Mouse (Mus musculus) frontal cortex, adult (tissue): ENCODE results near the gene St8sia1.

ENCODE experiments used
- ATAC-seq: cut with Nextera tagmentation; 2 replicates; pipeline ENCODE4 v1.9.2; 2017; ENCODE audit warnings: mild to moderate bottlenecking, moderate library complexity, mixed read lengths; ENCODE audit not compliant: low TSS enrichment

The St8sia1 gene

DNA sequence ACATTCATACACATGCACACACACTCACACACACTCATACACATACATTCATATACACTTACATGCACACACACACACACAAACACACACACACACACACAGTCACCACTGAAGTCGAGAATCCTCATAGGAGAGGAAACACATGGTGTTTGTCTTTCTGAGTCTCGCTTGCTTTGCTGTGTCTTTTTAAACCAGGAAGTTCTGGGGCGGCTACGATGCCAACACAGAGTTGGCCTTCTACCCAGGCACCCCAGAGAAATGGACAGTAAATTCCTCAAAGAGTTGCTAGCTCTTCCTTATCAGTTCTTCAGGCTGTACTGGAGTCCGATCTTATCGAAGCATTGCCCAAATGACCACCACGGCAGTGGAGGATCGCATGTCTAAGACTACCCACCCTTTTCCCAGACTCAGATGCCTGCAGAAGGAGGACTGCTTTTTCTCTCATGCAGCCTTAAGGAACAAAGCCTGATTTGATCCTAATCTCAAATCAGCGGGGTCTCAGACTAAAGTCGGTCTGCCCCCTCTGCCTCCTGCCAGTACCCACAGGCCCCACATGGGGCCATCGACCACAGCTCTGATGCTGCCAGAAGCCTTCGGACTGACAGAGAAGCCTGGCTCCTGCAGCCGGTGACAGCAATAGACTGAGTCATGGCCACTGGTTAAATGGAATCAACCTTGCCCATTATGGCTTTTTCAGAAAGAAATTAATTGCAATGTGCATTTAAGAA is 171.8 kb downstream of the St8sia1 start:
- ATAC-seq = no peak

DNA sequence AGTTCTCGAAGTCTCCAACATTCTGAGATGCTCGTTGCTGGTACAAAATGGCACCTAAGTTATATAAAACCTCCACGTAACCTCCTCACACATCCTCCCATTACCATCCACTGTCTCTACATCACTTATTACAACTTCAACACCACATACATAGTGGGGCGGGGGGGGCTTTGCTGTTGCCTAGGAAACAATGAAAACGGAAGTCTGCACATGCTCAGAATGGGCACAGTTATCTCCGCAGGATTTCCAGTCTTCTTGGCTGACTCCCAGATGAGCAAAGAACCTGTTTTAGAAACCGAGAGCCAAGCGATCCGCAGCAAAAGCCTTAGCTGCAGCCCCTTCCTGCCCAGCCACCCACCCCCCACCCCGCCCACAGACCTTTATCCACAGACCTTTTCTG is 174.5 kb downstream of the St8sia1 start:
- peak; percentile 54 for ATAC-seq

DNA sequence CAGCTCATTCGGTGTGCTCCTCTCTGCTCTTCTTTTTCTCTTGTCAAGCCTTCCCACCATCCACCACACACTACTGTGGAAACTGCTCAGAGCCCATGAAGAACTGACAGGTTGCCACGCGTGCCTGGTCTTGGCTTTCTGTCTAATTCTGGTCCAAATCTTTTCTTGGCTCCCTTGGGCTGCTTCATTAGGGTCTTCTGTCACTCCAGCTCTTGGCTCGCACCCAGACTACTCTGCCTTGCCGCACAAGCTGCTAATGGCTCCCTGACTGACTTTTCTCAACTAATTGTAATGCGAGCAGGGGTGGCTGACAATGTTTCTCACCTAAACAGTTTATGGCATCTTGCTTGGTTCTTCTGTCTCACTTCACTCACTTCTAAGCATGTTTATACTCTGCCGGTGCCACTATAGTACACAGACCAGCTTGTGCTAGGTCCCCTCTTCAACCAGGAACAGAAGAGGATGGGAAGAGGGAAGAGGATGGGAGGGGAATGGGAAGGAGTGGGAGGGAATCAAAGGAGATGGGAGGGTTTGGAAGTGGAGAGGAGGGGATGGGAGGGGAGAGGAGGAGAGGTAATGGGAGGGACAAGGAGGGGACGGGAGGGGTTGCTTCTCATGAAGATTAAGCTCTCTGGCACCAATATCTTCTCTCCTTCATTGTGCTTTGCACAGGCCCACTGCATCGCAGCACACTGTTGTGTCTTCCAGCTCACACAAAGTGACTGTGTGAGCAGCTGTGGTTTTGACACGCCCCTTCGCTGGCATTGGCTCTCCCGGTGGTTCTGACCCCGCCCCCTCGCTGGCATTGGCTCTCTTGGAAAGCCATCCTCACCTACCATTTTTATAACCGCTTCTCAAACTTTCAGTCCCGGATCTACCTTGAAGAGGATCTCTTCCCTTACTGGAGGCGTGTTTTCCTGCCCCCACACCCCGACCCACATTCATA is 175.9 kb downstream of the St8sia1 start:
- ATAC-seq = peak; percentile 48

DNA sequence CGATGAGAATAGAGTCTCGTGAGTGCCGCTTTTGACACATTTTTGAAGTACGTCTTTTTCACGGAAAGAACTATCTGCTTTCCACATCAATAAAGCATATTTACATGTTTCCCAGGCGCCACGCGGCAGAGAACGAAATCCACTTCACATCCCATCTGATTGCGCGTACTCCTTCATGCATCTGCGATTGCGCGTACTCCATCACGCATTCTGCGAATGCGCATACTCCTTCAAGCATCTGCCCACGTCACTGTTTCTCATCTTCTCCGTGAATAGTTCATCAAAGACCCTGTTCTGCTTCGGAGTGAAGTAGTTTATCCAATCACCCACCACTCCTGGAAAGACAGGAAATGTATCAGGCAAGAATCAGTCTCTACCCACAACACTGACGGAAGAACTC is 178.1 kb downstream of the St8sia1 start:
- ATAC-seq = no peak

DNA sequence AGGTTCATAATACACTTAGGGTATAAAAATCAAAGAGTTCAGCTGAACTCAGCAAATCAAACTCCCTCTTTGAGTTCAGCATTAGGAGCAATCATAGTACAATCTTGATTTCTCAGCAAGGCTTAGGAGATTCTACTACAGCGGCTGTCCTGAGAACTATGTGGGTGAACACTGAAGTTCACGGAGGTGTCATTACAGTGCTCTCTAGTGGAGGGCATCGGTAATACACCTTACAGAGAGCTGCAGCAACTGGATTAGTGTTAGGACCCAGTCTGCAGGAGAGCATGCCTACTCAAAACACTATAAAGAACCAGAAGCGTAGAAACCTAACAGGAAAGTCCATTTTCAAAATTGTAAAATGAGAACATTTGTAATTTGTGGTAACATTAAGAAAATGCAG is 178.9 kb downstream of the St8sia1 start:
- no peak for ATAC-seq

DNA sequence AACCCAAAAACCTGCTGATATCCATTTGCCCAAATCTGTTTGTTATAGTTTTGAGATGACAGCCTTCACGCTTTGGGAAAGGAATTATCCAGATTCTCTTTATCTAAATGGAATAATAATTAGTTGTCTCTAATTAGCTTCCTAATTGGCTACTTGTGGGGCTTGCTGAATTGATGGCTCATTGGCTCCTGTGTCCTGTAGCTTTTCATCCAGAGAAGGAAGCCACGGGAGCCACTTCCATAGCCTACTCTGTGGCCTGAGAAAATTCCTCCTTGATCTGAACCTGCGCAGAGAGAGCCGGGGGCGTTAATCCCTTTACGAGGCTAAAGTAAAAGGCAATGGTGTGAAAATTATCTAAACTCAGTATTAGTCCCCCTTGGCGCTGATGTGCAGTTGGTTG is 183.0 kb downstream of the St8sia1 start:
- no peak for ATAC-seq

DNA sequence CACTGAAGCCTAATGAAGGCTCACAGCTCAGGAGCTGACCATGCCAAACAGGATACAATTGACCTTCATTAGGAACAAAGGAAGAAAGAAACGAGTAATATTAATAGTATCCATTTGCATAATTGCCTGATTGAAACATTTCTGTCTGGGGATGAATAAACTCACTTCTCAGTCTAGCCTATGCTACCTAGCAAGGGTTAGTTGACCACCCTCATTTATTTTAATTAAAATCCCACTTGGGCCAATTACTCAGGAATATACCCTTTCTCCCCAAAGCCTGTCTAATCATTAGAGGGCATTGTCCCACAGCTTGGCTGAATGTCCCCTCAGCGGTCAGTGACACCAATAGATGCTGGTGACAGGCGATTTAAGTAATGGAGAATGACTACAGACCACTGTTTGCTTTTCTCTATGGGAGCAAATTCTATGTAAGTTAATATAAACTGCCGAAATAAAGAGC is 183.6 kb downstream of the St8sia1 start:
- ATAC-seq = no peak

DNA sequence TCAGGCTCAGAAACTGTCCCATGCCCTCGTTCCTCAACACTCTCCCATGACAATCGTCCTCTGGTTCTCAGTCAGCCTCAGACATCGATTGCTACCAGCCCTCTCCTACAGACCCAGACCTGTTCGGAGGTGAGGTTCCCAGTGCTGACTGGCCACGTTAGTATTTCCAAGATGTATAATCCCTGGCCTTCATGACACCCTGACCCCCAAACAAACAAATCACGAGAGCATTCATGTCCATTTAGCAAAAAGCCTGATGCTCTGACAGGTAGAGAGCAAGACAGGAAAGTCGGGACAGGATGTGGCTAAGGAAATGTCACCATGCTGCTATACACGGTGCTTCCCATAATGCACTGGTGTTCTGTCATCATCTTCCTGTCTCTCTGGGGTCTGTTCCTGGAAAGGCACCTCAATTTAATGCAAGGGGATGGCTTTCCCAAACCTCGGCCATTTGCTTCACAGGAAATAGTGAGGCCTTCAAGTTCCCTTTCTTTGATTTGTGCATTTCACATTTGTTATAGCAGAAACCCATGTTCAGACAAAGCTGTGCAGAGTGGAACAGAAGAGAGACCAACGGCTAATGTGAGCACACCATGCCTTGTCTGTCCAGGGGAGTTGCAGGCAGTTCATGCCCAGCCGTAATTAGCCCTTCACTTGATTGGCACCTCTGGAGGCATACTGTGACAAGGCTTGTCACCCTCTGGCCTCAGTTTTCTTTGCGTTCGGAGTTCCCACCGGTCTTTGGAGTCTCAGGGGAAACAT is 184.3 kb downstream of the St8sia1 start:
- ATAC-seq = no peak

DNA sequence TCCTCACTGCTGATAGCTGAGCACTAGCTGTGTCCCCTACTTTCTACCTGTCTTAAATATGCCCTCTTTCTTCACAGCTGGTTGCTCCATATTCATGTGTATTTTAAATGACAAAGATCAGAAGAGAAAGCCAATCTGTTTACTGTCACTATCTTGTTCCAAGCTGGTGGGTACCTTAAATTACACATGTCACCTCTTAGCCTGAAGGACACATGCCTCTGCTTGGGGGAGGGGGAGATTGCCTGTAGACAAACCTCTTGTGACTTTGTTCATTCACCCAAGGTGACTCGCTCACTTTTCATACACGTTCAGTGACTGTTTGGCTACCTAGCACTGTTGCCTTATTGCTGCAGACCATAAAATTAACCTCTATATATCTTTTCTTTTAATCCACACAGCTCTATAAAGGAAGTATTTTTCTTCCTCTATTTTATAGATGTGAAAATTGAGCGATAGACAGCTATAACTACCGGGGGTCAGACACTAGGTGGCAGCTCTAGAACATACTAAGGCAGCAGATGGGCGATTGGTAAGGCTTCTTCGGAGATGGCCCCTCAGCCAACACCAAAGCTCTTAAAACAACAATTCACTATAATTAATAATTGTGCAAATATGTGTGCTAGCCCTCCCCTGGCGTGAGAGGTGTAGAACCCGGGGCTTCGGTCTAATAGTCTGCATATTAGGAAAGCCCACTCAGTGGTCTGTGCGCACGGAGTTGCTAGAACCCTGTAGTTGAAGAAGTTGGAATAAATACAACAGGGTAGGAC is 185.0 kb downstream of the St8sia1 start:
- peak; percentile 79 for ATAC-seq

DNA sequence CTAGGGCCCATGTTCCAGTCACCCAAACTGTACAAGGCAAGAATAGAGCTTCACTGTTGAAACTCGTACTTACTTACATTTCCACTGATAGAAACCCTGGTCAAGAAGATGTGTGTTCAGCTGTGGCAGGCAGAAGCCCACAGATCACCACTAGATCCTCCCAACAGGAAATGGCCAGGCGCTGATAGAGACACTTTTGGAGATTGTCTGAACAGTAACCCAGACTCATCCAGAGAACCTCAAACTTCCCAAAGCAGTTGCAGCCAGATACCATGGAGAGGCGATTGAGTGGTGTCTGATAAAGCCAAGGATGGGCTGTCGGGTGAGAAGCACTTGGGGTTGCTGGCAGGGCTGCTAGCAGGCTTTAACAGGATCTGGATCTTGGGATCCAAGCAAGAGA is 187.3 kb downstream of the St8sia1 start:
- no peak for ATAC-seq

DNA sequence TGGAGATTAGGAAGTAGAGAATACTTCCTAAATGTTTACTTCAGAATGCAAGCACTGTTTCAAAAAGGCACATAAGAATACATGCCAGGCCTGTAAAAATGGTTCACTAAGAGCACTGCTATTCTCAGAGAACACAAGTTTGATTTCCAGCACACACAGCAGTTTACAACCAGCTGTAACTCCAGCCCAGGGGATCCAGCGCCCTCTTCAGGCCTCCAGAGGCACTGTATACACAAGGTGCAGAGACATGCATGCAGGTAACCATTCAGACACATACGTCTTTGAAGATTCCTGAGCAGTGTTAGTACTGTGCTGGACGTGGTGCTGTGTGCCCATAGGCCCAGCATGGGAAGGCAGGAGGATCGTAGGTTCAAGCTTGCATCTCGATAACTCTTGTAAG is 190.7 kb downstream of the St8sia1 start:
- ATAC-seq = no peak

DNA sequence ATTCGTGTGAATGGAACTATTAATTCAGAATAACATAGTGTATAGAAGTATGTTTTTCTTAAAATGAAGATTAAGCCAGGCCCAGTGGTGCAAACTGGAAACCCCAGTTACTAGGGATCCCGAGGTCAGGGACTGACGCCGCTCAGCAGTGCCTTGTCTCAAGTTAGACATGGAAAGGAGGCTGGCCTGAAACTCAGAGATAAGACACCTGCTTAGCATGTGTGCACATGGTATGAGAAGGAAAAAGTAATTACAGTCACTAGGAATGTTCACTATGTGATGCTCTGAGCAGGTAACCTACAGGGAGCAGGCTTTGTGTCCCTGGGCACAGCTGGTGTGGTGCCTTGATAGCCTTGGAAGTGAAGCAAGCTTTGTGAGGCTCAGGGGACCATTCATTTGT is 192.6 kb downstream of the St8sia1 start:
- no peak for ATAC-seq
